Mouse (Mus musculus) liver, embryonic 14.5 days (tissue): Measurements from ENCODE around the gene Fgfbp1.

ENCODE experiments used
- CTCF ChIP-seq: IDR thresholded peaks from 2 replicates; pipeline ENCODE4 v1.5.1; 2016; ENCODE audit warnings: antibody characterized with exemption, low read depth, control low read depth
- EP300 ChIP-seq: IDR thresholded peaks from 2 replicates; pipeline ENCODE4 v1.6.1; 2016; ENCODE audit warnings: antibody characterized with exemption, low read depth

DNA sequence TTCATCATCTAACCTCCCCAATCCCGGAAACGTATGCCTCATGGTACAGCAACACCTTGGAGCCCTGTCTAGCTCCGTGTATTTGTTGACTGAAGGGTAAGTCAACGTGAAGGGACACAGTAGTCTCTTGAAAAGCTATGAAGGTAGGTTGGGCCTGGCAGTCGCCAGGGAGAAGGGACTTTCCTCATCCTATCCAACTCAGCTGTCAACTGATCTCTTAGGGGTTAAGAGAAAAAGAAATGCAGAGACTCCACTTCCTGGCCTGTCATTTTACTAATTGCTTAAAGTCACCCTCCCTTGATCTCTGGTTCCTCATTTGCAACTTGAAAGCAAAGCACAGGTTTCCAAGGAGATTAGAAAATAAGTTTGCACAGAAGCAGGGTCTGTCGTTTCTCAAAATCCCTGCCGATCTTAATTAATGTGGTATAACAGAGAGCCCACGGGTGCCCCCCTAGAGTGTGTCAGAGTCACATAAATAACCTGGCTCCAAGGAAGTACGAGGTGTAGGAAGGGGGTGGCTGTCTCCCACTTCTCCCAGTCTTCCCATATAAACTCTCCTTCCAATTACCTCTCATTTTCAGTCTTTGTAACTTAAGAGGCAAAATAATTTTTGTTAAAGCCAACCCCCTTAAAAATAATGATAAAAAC, 34.1 kb downstream of the Fgfbp1 start:
- TF ChIP-seq CTCF (no peak), EP300 (no peak)
